Mouse (Mus musculus): ENCODE data around the gene Nrp2.

DNA sequence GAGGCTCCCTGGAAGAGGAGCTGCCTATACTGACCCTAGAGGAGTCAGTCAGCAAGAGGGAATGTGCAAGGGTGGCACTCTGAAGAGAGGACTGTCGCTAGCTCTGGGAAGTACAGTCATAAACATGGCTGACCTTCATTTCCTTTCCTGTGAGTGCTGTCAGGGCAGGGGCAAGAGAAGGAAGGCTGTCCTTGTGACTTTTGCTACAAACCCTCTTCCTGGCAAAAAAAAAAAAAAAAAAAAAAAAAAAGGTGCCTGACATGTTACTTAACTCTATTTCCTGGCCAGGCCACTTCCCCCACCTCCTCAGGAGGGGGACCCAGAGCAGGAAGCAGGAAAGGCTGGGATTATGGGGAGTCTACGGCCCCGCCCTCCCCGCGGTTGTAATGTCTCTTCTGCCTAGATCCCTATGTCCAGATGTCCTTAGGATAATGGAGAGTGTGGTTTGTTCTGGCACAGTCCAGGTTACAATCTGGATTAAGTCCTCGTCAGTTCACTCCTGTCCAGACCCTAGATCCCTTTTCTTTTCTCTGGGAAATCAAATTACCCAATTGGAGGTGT lies 21.5 kb downstream of the Nrp2 start:
- TF ChIP-seq POLR2A (IDR thresholded peaks at IDR 0.05; ENCODE audit: borderline replicate concordance, insufficient read depth, low read length): no peak
- no peak for TF ChIP-seq CTCF (IDR thresholded peaks at IDR 0.05; ENCODE audit: borderline replicate concordance, insufficient read depth, low read depth, low read length)

Measured in cerebellum, adult 2 months (tissue).